Mouse (Mus musculus) inflammation-experienced regulatory T-cells, adult 6 months (primary cell): ENCODE measurements around the gene Rab44. TPM values are rescaled to one million over a fixed set of nuclear protein-coding genes. Genes with fewer than 3 reads are reported as not detected.
"Not testable (repeated sequence)": the region's sequence is repeated elsewhere in the genome, so short reads cannot be mapped to it uniquely, and the experiment has no call there.

Experiments
- ATAC-seq: one replicate; pipeline ENCODE4 v1.8.0; 2017
- polyA plus RNA-seq, 3 experiments: library from polyadenylated mRNA; unstranded; fragments of 100-300 nt; shearing (Covaris generic); gene quantifications; one replicate each; pipeline ENCODE4 v1.2.1; 2017

The Rab44 gene
- polyA plus RNA-seq, 3 experiments from 2014 or later, result not detected

DNA sequence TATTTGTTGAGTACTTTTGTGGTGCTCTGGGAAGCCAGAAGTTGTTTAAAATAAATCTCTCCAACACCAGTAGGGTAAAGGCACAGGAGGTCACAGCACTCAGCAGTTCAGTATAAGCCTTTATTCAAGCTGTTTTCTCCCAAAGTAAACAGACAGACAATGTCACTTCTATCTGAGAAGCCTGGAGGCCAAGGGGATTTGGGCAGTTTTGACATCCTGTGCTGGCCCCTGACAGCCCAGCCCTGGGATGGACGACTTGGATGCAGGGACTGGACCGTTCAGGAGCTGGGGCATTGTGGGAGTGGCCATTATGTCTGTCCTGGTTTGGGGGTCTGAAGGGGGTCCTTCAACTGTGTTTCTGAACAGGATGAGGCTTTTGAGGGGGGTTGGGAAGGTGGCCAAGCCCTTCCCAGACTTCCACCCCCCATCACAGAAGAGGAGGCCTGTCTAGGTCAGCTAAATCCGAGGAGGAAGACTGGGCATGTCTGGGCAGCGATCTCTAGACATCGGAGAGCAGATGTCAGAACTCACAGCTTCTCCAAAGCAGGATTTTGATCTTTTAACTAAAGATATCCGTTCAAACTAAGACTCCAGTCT, 22.5 kb upstream of the Rab44 start:
- ATAC-seq, result no peak

DNA sequence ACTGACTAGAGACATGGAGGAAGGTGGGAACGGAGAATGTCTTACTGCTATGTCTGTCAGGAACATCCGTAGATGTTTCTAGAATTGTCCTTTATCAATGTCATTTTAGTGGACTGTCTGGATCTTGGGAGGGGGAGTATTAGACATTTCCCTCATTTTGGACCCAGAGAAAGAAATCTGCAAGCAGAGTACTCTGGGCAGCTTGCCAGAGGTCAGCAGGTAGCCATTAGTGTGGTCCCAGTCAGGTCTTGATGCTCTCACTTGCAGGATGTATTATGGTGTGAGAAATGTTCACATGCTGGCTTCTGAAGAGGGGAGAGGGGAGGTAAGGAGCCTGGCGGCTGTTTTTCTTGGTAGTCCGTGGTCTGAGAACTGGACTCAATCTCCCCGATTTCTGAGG, 21.4 kb upstream of the Rab44 start:
- ATAC-seq, result no peak

DNA sequence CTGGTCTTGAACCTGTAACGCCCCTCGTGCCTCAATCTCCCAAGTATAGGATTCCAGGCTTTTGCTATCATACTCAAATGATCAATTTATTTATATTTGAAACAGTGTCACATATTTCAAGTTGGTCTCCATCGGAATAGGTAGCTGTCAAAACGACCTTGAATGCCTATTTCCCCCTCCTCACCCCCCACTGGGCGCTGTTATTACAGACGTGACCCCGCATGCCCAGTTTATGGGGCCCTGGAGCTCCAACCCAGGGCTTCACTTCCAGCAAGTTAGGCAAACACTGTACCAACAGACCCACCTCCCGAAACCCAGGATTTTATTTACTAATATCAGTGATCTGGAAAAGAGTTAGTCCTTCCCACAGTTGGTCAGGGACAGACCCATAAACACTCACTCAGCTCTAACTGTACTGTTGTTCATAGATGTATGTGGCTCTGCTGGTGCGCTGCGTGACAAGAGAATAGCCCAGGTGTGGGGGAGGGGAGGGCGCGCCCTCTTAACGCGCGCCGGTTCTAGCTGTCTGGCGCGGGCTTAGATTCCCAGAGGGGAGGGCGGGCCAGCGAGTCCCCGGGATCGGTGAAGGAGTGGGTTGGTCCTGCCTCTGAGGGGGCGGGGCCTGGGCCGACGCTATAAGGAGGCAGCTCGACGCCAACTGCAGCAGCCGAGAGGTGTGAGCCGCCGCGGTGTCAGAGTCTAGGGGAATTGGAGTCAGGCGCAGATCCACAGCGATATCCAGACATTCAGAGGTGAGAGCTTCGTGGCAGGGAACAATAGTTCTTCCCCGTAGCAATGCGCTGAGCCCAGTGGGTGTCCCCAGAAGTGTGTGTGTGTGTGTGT, 20.6 kb upstream of the Rab44 start:
- peak; percentile 42 for ATAC-seq

DNA sequence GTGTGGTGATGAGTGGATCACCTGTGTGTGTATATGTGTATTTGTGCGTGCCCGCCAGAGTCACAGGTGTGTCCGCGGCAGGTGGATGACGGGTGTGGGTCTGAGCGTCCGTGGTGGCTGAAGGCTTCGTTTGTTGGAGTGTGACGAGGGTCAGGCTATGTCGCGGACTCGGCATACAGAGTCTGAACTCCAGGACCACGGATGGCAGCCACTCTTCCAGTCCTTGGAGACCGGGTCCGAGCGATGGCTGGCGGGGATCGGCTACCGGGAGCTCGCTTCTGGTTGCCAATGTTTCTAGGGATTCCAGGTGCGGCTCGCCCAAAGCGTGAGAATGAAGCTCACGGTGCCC, 20.0 kb upstream of the Rab44 start:
- ATAC-seq, result no peak

DNA sequence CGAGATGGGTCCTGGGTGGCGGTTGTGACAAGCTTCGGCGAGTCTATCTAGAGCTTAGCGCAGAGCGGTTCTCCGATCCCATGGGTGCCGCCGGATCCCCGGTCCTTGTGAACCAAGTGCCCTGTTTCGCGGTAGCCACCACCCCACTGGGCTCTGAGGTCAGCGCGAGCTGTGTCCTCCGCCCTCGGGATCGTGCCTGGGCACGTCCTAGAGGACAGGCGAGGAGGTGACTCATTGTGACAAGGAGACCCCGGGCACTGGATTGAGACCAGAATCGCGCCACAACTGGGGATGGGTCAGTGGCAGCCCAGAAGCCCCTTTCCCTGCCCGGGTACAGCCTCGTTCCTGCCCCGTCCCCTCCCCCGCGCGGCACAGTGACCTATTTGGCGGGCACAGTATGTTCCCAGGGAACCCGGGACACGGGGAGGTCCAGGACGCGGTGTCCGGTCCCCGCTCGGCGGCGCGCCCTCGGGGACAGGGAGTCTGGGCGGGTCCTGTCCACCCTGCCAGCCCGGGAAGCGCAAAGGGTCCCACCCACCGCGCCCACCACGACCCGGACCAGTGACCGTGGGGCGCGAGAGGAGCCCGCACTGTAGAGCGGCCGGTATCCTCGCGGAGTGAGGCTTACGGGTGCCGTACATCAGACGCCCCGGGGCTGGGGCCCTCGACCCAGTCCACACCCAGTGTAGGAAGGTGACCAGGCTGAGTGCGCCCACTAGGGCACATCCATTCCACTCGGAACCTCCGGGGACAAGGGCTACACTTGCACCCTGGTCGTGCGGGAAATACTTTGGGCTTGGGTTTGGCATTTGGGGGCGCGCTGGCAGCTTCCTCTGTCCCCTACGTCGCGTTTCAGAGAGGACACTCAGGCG, 19.4 kb upstream of the Rab44 start:
- ATAC-seq, result no peak

DNA sequence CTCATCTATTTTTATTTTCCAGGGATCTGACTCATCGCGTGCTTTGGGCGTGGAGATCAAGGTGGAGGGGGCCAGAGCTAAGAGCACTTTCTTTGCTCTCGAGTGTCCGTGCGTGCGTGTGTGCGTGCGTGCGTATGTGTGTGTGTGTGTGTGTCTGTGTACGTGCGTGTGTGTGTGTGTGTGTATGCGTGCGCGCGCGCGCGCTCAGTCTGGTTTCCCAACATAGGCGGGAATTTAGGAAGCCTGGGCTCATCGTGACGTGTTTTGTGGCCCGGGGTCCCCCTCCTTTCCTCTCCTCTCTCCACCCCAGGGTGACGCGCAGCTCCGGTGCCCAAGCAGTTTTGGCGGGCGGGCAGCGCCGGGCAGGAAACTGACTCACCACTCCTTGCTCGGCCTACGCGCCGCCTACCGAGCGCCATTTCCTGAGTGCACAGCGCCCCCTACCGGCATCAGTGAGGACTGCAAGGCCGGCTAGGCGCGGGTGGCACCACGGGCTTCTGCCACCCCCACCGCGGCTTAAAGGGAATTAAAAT, 18.7 kb upstream of the Rab44 start:
- peak; percentile 91 for ATAC-seq

DNA sequence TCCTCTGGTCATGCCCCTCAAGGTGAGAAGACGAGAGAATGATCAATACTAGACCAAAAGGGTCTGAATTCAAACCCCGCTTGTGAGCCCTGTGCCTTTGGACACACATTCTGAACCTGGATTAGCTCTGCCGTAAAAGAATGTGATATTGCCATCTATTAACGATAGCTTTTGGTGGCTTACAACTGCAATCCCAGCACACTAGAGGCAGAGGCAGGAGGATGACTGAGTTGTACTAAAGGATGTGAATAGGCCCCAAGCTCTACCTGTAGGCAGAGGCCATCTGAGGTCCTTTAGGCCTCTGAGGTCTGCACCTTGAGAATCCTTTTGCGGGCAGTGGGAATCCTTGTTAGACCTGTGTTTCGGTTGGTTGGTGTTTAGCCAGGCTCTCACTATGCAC, 17.7 kb upstream of the Rab44 start:
- ATAC-seq, result no peak

DNA sequence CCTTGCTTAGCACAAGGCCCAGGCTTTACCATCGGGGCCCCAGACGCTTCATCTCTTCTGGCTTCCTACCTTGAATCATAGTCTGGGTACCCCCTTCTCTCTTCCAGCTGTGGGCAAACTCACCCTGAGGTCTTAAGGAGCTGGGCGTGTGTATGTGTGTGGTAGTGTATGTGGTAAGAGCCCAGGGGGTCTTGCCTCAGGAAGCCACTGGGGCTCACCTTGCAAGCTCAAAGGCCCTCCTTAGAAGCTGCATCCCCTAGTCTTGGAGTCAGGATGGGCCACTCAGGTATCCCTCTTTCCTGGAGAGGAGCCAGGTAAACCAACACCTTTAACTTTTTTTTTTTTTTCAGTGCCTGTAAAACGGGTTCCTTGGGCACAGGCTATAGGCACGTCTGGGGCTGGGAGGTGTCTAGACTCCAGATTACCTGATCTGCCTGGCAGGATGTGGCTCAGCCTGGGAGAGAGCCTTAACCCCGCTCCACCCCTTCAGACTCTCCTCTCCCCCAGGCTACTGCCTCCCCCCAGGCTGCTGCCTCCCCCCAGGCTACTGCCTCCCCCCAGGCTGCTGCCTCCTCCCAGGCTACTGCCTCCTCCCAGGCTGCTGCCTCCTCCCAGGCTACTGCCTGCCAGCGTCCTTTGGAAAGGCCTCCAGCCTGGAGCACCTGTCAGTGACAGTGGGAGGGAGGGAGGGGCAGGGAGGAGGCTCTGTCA, 16.9 kb upstream of the Rab44 start:
- ATAC-seq, result no peak

DNA sequence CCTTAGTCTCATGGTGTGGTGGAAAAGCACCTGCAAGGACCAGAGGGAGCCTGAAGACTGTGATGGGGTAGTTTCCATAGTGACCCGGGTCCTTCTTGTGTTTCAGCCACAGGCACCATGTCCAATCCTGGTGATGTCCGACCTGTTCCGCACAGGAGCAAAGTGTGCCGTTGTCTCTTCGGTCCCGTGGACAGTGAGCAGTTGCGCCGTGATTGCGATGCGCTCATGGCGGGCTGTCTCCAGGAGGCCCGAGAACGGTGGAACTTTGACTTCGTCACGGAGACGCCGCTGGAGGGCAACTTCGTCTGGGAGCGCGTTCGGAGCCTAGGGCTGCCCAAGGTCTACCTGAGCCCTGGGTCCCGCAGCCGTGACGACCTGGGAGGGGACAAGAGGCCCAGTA, 15.7 kb upstream of the Rab44 start:
- ATAC-seq, result no peak

DNA sequence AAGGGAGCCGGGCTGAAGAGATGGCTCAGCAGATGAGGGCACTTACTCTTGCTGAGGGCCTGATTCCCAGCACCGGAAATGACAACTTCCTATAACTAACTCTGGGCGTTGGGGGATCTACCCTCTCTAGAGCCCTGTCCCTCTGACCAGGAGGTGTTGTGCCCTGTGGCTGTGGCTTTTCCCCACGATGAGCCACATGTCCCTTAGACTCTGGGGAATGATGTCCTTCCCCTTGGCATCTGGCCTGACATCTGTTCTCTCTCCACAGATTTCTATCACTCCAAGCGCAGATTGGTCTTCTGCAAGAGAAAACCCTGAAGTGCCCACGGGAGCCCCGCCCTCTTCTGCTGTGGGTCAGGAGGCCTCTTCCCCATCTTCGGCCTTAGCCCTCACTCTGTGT, 14.9 kb upstream of the Rab44 start:
- ATAC-seq, result no peak

DNA sequence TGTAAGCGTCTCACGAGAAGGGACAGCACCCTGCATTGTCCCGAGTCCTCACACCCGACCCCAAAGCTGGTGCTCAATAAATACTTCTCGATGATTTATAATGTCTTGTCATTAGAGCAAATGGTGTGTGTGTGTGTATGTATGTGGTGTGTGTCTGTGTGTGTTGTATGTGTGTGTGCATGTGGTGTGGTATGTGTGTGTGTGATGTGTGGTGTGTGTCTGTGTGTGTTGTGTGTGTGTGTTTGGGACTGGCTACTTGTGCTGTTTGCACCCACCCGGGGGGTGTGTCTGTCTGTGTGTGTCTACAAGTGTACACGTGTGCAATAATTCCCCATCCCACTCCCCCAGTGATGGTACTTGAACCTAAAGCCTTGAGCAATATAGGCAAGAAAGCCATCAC, 13.3 kb upstream of the Rab44 start:
- ATAC-seq, result no peak

DNA sequence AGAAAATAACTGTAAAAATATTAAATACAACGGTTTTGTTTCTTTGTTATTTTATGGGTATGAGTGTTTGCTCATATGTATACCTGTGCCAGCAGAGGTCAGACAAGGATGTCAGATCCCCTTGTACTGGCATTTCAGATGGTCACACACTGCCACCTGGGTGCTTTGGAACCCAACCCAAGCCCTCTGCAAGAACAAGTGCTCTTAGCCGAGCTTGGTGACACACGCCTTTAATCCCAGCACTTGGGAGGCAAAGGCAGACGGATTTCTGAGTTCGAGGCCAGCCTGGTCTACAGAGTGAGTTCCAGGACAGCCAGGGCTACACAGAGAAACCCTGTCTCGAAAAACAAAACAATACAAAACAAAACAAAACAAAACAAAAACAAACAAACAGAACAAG, 3.6 kb upstream of the Rab44 start:
- ATAC-seq, result not testable (repeated sequence)

DNA sequence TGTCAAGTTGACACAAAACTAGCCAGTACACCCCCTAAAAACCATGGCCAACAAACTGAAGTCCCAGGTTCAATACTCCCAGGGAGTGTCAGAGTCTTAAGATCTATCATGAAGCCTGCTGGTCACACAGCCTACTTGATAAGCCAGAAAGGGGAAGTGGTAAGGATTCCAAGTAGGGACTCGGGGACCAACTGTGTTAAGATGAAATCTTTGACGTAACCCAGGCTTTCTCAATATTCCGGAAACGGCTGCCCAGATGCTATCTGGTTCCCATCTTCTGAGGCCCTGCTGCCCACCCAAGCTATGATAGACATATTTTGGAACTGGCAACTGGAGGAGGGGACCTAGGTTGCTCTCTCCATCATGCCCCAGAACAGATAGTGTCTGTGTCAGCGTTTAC, 2.6 kb upstream of the Rab44 start:
- no peak for ATAC-seq

DNA sequence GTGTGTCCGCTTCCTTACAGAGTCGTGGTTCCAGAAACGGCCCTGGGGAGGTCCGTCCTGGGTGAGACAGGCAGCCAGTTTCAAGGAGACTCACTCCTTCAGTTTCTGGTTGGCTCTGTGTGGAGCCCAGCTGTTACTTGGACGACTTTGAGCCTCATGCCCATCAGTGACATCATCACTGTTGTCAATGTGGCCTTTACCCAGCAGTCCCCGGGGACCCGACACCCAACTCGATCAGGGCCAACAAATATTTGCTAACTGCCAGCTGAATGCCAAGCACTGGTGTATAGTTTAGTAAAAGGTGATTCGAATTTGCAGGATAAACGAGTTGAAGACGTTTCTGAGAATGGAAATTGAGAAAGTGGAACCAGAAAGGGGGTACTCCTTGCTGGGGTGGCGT, 2.1 kb downstream of the Rab44 start:
- ATAC-seq, result no peak

DNA sequence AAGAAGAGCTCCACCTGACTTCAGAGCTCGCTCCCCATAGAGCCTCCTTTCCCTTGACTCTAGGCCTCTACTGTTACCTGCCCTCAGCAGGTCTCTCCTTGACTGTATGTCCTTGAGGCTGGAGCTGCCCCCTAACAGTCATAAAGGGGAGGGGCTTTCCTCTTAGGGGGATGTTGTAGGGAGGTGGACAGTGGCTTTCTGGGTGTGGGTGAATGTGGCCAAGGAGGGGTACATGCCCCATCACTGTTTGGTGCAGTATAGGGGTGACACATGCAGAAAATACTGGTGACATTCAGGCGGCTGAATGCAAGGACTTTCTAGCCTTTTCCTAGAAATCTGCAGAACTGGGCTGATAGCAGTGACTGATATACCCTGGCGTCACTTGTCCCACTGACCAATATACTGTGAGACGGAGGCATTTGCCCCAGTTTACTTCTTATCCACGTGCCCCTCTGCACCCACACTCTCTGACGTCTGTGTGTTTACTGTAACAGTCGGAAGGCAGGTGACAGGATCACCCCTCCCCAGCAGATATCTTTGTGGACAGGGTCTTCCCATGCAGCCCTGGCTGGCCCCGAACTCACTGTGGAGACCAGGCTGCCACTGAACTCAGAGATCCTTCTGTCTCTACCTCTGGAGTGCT, 3.2 kb downstream of the Rab44 start:
- ATAC-seq, result no peak

DNA sequence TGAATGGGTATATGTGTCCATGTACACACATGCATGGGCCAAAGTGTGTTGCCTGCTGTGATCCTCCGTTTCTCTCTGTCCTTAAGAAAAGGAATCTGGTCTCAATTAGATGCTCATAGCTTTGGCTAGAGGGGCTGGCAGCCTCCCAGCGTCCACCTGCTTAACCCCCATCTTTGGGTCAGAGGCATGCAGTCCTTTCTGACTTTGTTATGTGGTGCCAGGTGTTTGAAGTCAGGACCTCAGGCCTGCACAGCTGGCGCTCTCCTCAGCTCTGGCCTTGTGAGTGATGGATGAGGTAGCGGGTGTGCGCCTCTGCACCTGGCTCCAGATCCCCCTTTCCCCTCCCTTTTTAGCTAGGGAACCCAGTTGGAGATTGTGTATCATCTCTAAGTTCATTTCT, 4.1 kb downstream of the Rab44 start:
- ATAC-seq, result no peak

DNA sequence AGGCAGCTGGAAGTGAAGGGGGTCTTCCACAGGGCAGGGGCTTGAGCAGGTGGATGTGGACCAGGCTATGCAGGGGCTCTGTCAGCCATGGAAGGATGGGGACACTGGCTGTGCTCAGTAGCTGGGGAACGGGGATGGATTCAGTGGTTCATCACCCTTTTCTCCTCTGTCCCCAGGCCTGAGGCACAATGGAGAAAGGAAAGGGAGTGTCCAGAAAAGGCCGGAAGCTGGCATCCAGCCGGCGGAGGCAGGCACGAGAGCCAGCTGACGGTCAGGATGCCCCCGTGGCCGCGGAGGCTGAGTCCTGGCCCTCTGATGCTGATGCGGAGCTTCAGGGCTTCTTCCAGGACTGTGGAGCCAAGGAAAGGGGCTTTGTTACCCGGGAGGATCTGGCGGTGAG, 6.7 kb downstream of the Rab44 start:
- ATAC-seq, result no peak

DNA sequence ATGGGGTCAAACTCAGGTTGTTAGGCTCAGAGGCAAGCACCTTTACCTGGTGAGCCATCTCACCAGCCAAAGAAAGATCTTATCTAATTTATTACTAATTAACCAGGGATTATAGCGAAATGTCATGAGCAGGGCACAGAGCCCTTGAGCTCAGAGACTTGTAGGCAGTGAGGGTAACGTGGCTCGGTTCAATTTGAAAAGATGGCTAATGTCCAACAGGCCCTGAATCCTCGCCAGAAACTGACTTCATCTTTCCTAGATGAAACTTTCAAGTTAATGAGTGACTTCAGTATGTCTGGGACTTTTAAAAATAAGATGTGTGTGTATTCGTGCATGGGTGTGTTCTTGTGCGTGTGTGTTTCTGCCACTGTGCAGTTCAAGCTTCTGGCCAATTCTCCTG, 8.9 kb downstream of the Rab44 start:
- ATAC-seq, result no peak

DNA sequence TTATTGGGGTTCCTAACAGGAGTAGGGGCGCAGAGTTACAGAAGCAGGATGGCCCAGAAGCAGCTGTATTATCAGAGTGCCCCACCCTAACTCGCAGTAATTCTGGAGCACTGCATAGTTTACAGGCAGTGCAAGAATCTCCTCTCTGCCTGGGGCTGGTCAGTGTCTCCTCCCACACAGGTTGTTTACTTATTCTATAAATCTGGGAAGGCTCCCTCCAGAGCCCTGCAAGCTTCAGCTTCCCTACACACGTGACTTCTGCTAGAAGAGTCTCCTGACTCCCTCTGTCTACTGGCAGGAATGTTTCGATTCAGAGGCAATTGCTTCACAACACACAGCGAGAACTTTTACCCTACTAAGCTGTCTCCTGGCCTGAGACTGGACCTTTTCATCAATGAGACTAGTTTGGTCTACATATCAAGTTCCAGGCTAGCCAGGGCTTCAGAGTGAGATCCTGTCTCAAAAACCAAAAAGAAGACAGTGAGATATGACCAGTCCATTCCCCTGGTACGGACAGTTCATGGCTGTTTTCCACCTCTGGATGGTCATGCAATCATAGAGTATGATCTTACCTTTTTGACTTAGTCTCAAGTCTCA, 9.7 kb downstream of the Rab44 start:
- no peak for ATAC-seq

DNA sequence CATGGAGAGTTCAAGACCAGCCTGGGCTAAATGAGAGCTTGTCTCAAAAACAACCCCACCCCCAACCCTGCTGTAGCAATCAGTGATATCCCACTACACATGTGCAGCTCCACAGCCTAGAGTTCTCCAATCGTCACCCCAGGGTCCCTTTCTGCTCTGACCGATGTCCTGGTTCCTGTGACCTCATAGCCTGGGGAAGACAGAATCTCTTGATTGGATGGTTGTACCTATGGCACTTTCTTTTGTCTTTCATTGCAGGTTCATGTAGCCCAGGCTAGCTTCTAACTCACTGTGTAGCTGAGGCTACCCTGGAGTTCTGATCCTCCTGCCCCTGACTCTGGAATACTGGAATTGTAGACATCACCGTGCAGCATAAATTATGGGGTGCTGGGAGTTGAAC, 12.6 kb downstream of the Rab44 start:
- no peak for ATAC-seq

DNA sequence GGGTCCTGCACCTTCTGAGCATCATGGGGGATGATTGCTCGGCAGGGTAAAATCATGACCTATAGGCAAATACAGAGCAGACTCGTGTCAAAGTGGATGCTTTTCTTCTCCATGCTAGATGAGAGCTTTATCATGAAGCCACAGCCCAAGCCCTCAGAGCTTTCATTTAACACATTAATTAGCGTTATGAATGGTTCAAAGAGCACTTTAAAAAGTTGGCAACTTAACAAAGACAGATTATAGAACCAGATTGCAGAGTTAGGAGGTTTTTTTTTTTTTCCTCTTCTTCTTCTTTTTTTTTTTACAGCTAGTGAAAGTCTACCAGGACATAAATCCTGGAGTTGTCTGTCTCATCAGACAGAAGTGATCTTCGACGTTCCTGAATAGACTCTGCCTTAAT, 15.4 kb downstream of the Rab44 start:
- ATAC-seq, result no peak

DNA sequence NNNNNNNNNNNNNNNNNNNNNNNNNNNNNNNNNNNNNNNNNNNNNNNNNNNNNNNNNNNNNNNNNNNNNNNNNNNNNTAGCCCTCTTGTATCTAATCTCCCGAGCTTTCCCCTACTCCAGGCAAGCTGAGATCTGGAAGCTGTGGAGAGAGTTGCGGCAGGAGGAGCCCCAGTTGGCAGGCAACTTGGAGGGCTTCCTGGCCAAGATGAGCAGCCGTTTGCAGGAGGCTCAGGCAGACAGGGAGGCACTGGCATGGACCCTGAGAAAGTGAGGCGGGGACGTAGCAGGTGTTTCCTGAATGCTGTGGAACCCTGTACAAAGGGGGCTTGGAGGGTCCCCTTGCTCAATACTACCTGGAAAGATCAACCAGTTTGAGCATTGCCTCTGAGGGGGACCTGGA, 21.1 kb downstream of the Rab44 start:
- no peak for ATAC-seq
